ENCODE assay signal across 27 mouse cellular contexts in genomic region chr3:144711607-144712206, GRCm38 (mm10). TPM values are rescaled to one million over a fixed set of nuclear protein-coding genes. Genes with fewer than 3 reads are reported as not detected.
A peak's percentile ranks its signal among the peaks of the same experiment; 100 is the strongest.
DNase-seq lines count a peak whose midpoint lies in the region; ATAC-seq and TF ChIP-seq lines count a peak whose summit lies in the region.
"Had no signal": no experiment of that assay in that cellular context is flagged by ENCODE, and none has a peak within 500 bp of the region (broad histone marks: within the 10 kb centered on the region; RNA-seq: fewer than 3 reads in every experiment).

No protein-coding gene starts in this region.

- no peak overlapping the region for H3K4me3 ChIP-seq in heart, embryonic 12.5 days
- H3K4me3 ChIP-seq in liver, embryonic 12.5 days = no peak overlapping the region
- H3K4me3 ChIP-seq in liver, postnatal 0 days (ENCODE audit: low read depth, low read length) = no peak overlapping the region
- H3K4me3 ChIP-seq in neural tube, embryonic 12.5 days = no peak overlapping the region
- H3K4me3 ChIP-seq: gastrocnemius, adult 2 months; heart, embryonic 15.5 days; limb, embryonic 10.5 days; limb, embryonic 15.5 days; megakaryocyte, embryonic 14.5 days; neural tube, embryonic 15.5 days had no signal

- H3K27ac ChIP-seq in heart, embryonic 12.5 days (ENCODE audit: poor library complexity, severe bottlenecking) = no peak overlapping the region
- no peak overlapping the region for H3K27ac ChIP-seq in liver, embryonic 12.5 days
- H3K27ac ChIP-seq in liver, postnatal 0 days (ENCODE audit: low read depth) = no peak overlapping the region
- H3K27ac ChIP-seq in neural tube, embryonic 12.5 days = no peak overlapping the region
- H3K27ac ChIP-seq: gastrocnemius, adult 2 months; heart, embryonic 15.5 days; limb, embryonic 10.5 days; limb, embryonic 15.5 days; neural tube, embryonic 15.5 days had no signal

- WGBS in heart, embryonic 12.5 days = 75% methylated on average over 6 of the region's 6 CpGs
- WGBS in liver, embryonic 12.5 days (ENCODE audit: insufficient replicate concordance) = 64% methylated on average over 6 of the region's 6 CpGs
- 70% methylated on average over 6 of the region's 6 CpGs for WGBS in liver, postnatal 0 days (ENCODE audit: insufficient replicate concordance)
- 82% methylated on average over 6 of the region's 6 CpGs for WGBS in neural tube, embryonic 12.5 days

- H3K27me3 ChIP-seq in heart, embryonic 12.5 days (replicated peaks) = no peaks in the 10 kb centered on the region
- H3K27me3 ChIP-seq in liver, embryonic 12.5 days (replicated peaks) = no peaks in the 10 kb centered on the region
- H3K27me3 ChIP-seq in liver, postnatal 0 days (ENCODE audit: insufficient read depth, low read length) = no peaks in the 10 kb centered on the region
- no peaks in the 10 kb centered on the region for H3K27me3 ChIP-seq in neural tube, embryonic 12.5 days (replicated peaks)
- H3K27me3 ChIP-seq: heart, embryonic 15.5 days; limb, embryonic 15.5 days; megakaryocyte, embryonic 14.5 days; neural tube, embryonic 15.5 days; Patski had no signal

- no peak overlapping the region for H3K4me2 ChIP-seq in heart, embryonic 12.5 days
- no peak overlapping the region for H3K4me2 ChIP-seq in liver, embryonic 12.5 days
- no peak overlapping the region for H3K4me2 ChIP-seq in liver, postnatal 0 days (ENCODE audit: low read depth, low read length)
- H3K4me2 ChIP-seq in neural tube, embryonic 12.5 days (replicated peaks) = no peak overlapping the region
- H3K4me2 ChIP-seq: heart, embryonic 15.5 days; limb, embryonic 15.5 days; neural tube, embryonic 15.5 days had no signal

- TF ChIP-seq EP300 in liver, postnatal 0 days (IDR thresholded peaks at IDR 0.05; ENCODE audit: low read depth) = no peak

- no peak for ATAC-seq in heart, embryonic 12.5 days (ENCODE audit: insufficient number of reproducible peaks, low FRiP score)
- peak; percentile 37 for ATAC-seq in liver, embryonic 12.5 days
- ATAC-seq in liver, postnatal 0 days = no peak
- 0 out of 2 replicates have a peak, but pooled peaks have one; percentile 41 for ATAC-seq in neural tube, embryonic 12.5 days (ENCODE audit: low FRiP score, low read depth)
- ATAC-seq: inflammation-experienced regulatory T-cells, adult 6 months; Patski had no signal

- intact Hi-C loops in gastrocnemius, postnatal 36 days (cut with DNase I) = no loop called here

- H3K9me3 ChIP-seq in heart, embryonic 12.5 days (replicated peaks) = no peaks in the 10 kb centered on the region
- no peaks in the 10 kb centered on the region for H3K9me3 ChIP-seq in liver, embryonic 12.5 days (replicated peaks)
- no peaks in the 10 kb centered on the region for H3K9me3 ChIP-seq in liver, postnatal 0 days (ENCODE audit: low read length)
- no peaks in the 10 kb centered on the region for H3K9me3 ChIP-seq in neural tube, embryonic 12.5 days
- H3K9me3 ChIP-seq: heart, embryonic 15.5 days; limb, embryonic 10.5 days; limb, embryonic 15.5 days; megakaryocyte, embryonic 14.5 days; neural tube, embryonic 15.5 days had no signal

- no peak for TF ChIP-seq CTCF in liver, postnatal 0 days (IDR thresholded peaks at IDR 0.05; ENCODE audit: low read depth)

- peaks cover 43% of the 10 kb centered on the region for H3K36me3 ChIP-seq in heart, embryonic 12.5 days
- peaks cover 69% of the 10 kb centered on the region for H3K36me3 ChIP-seq in liver, embryonic 12.5 days
- H3K36me3 ChIP-seq in liver, postnatal 0 days (replicated peaks; ENCODE audit: insufficient read depth, low read length) = peaks cover 30% of the 10 kb centered on the region
- peaks cover 20% of the 10 kb centered on the region for H3K36me3 ChIP-seq in neural tube, embryonic 12.5 days

- DNase-seq in heart, adult 11 months = peak; percentile 87
- DNase-seq in liver, postnatal 0 days = no peak
- no peak for DNase-seq in neural tube, embryonic 10.5 days (ENCODE audit: extremely low spot score, low spot score)
- no peak for DNase-seq in gastrocnemius, postnatal 36 days
- DNase-seq: adrenal gland, postnatal 10 days; cerebellum, adult 11 months; cerebellum, adult 9-10 months; cerebellum, postnatal 36 days; gastrocnemius, adult 2 months; heart, postnatal 36 days; kidney, adult 11 months; kidney, postnatal 14 days; layer of hippocampus, adult 9-11 months; lung, postnatal 4 days; retina, postnatal 1 day; right cerebral cortex, postnatal 14 days; thymus, postnatal 4 days had no signal

- peaks cover 35% of the 10 kb centered on the region for H3K4me1 ChIP-seq in heart, embryonic 12.5 days (replicated peaks)
- H3K4me1 ChIP-seq in liver, embryonic 12.5 days = peaks cover 22% of the 10 kb centered on the region
- H3K4me1 ChIP-seq in liver, postnatal 0 days (ENCODE audit: insufficient read depth) = peaks cover 9% of the 10 kb centered on the region
- H3K4me1 ChIP-seq in neural tube, embryonic 12.5 days = peaks cover 6% of the 10 kb centered on the region

- no peak overlapping the region for H3K9ac ChIP-seq in heart, embryonic 12.5 days
- no peak overlapping the region for H3K9ac ChIP-seq in liver, embryonic 12.5 days
- H3K9ac ChIP-seq in liver, postnatal 0 days (replicated peaks) = no peak overlapping the region
- no peak overlapping the region for H3K9ac ChIP-seq in neural tube, embryonic 12.5 days
- H3K9ac ChIP-seq: heart, embryonic 15.5 days; limb, embryonic 15.5 days; neural tube, embryonic 15.5 days had no signal

RNA-seq across cellular contexts. Expression of gene Sh3glb1, which starts 8.4 kb away (rescaled TPM):
- 145 and 147 TPM in 2 replicates for polyA plus RNA-seq in heart, embryonic 12.5 days (2016; fragmentation: Nextera tagmentation; extraction: Ambion mirVana)
- polyA plus RNA-seq in liver, embryonic 12.5 days (2016; fragmentation: Nextera tagmentation; extraction: Ambion mirVana) = 88.6 and 88.7 TPM in 2 replicates
- polyA plus RNA-seq in liver, postnatal 0 days (2015; fragmentation: Nextera tagmentation; extraction: Ambion mirVana) = 84.8 and 91.2 TPM in 2 replicates
- 124 TPM in 2 replicates for polyA plus RNA-seq in neural tube, embryonic 12.5 days (2016; fragmentation: Nextera tagmentation; extraction: Ambion mirVana)
- 100 to 1,000 TPM; 303 to 325 TPM for total RNA-seq in gastrocnemius, postnatal 36 days (2021)

RNA-seq across cellular contexts. Expression of gene Clca3a1, which starts 49.1 kb away (rescaled TPM):
- polyA plus RNA-seq in heart, embryonic 12.5 days (2016; fragmentation: Nextera tagmentation; extraction: Ambion mirVana) = 22.1 and 24.1 TPM in 2 replicates
- 3.0 and 3.3 TPM in 2 replicates for polyA plus RNA-seq in liver, embryonic 12.5 days (2016; fragmentation: Nextera tagmentation; extraction: Ambion mirVana)
- polyA plus RNA-seq in liver, postnatal 0 days (2015; fragmentation: Nextera tagmentation; extraction: Ambion mirVana) = 8.3 and 8.5 TPM in 2 replicates
- 0.19 and 0.26 TPM in 2 replicates for polyA plus RNA-seq in neural tube, embryonic 12.5 days (2016; fragmentation: Nextera tagmentation; extraction: Ambion mirVana)
- total RNA-seq in gastrocnemius, postnatal 36 days (2021) = under 1 TPM in 1 of 2 experiments, not detected in 1; 0.15 TPM
- polyA plus RNA-seq: inflammation-experienced regulatory T-cells, adult 6 months had no signal

Comparison
In these comparisons a context has a peak if more than half of its experiments do, and no peak if none do; other contexts are left out.
1. ATAC-seq: peak in liver, embryonic 12.5 days (single experiment) and neural tube, embryonic 12.5 days (single experiment); none in heart, embryonic 12.5 days (single experiment) and liver, postnatal 0 days (single experiment).